ENCODE assay signal across 28 mouse cellular contexts in genomic region chr8:31444834-31445233, GRCm38 (mm10).
DNase-seq lines count a peak whose midpoint lies in the region; ATAC-seq and TF ChIP-seq lines count a peak whose summit lies in the region.
"Had no signal": no experiment of that assay in that cellular context is flagged by ENCODE, and none has a peak within 500 bp of the region (broad histone marks: within the 10 kb centered on the region; RNA-seq: fewer than 3 reads in every experiment).

No protein-coding gene starts in this region.

- TF ChIP-seq POLR2A in liver, adult 2 months (IDR thresholded peaks at IDR 0.05; ENCODE audit: extremely low read depth, insufficient read depth, low read length), result no peak

- no peak for TF ChIP-seq CTCF in liver, adult 2 months (IDR thresholded peaks at IDR 0.05; ENCODE audit: low read depth, low read length)
- TF ChIP-seq CTCF in midbrain, postnatal 0 days (IDR thresholded peaks at IDR 0.05), result no peak

- no peaks in the 10 kb centered on the region for H3K27me3 ChIP-seq in liver, adult 2 months (ENCODE audit: control insufficient read depth, insufficient read depth, low read length)
- no peaks in the 10 kb centered on the region for H3K27me3 ChIP-seq in midbrain, embryonic 15.5 days (replicated peaks)
- no peaks in the 10 kb centered on the region for H3K27me3 ChIP-seq in midbrain, postnatal 0 days (ENCODE audit: insufficient read depth, low read length)
- no peaks in the 10 kb centered on the region for H3K27me3 ChIP-seq in stomach, embryonic 16.5 days (ENCODE audit: control insufficient read depth, insufficient read depth, low read length)
- H3K27me3 ChIP-seq: embryonic facial prominence, embryonic 15.5 days; neural tube, embryonic 13.5 days had no signal

- no peak overlapping the region for H3K4me2 ChIP-seq in midbrain, embryonic 15.5 days
- no peak overlapping the region for H3K4me2 ChIP-seq in midbrain, postnatal 0 days (ENCODE audit: low read depth, low read length, poor library complexity, severe bottlenecking)
- no peak overlapping the region for H3K4me2 ChIP-seq in stomach, embryonic 16.5 days (ENCODE audit: low read depth, low read length)
- H3K4me2 ChIP-seq: embryonic facial prominence, embryonic 15.5 days; hindbrain, embryonic 14.5 days; liver, embryonic 11.5 days; neural tube, embryonic 13.5 days had no signal

- H3K4me3 ChIP-seq in liver, adult 2 months (ENCODE audit: insufficient read depth, low read depth, low read length), result no peak overlapping the region
- H3K4me3 ChIP-seq in midbrain, embryonic 15.5 days, result no peak overlapping the region
- no peak overlapping the region for H3K4me3 ChIP-seq in midbrain, postnatal 0 days (ENCODE audit: low read depth, low read length)
- H3K4me3 ChIP-seq in stomach, embryonic 16.5 days (replicated peaks; ENCODE audit: low read length), result no peak overlapping the region
- H3K4me3 ChIP-seq: embryonic facial prominence, embryonic 15.5 days; heart, embryonic 10.5 days; limb, embryonic 10.5 days; myocyte; neural tube, embryonic 13.5 days had no signal

- DNase-seq in embryo, embryonic 10 days (ENCODE audit: low spot score), result peak; percentile 8
- DNase-seq in embryo, embryonic 11 days, result no peak
- DNase-seq in liver, adult 2 months (ENCODE audit: extremely low read depth, low read depth, low spot score), result peak; percentile 1
- no peak for DNase-seq in liver
- no peak for DNase-seq in midbrain, postnatal 0 days (ENCODE audit: low spot score)
- no peak for DNase-seq in adrenal gland, postnatal 14 days
- DNase-seq: adrenal gland, postnatal 36 days; cerebellum, adult 11 months; cerebellum, adult 9-11 months; gastrocnemius, postnatal 10 days; heart, postnatal 4 days; kidney, adult 18-20 months; layer of hippocampus, adult 9-11 months; lung, adult 2 months; retina, postnatal 1 day; right cerebral cortex, postnatal 4 days; thymus, postnatal 14 days had no signal

- H3K36me3 ChIP-seq in liver, adult 2 months (ENCODE audit: control insufficient read depth, insufficient read depth, low read length), result no peaks in the 10 kb centered on the region
- no peaks in the 10 kb centered on the region for H3K36me3 ChIP-seq in midbrain, embryonic 15.5 days (replicated peaks)
- no peaks in the 10 kb centered on the region for H3K36me3 ChIP-seq in midbrain, postnatal 0 days (ENCODE audit: insufficient read depth, low read length)
- H3K36me3 ChIP-seq in stomach, embryonic 16.5 days (ENCODE audit: control insufficient read depth, insufficient read depth, low read length), result no peaks in the 10 kb centered on the region
- H3K36me3 ChIP-seq: embryonic facial prominence, embryonic 15.5 days; heart, embryonic 10.5 days; limb, embryonic 10.5 days; neural tube, embryonic 13.5 days had no signal

- no peaks in the 10 kb centered on the region for H3K9me3 ChIP-seq in midbrain, embryonic 15.5 days
- H3K9me3 ChIP-seq in midbrain, postnatal 0 days (ENCODE audit: low read length), result no peaks in the 10 kb centered on the region
- no peaks in the 10 kb centered on the region for H3K9me3 ChIP-seq in stomach, embryonic 16.5 days (replicated peaks; ENCODE audit: control insufficient read depth, low read length)
- H3K9me3 ChIP-seq: embryonic facial prominence, embryonic 15.5 days; heart, embryonic 10.5 days; limb, embryonic 10.5 days; neural tube, embryonic 13.5 days had no signal

- no peaks in the 10 kb centered on the region for H3K79me2 ChIP-seq in liver, adult 2 months (ENCODE audit: control insufficient read depth, insufficient read depth, low read length)

- H3K27ac ChIP-seq in liver, adult 2 months (replicated peaks; ENCODE audit: insufficient read depth, low read depth, low read length), result no peak overlapping the region
- H3K27ac ChIP-seq in midbrain, embryonic 15.5 days, result no peak overlapping the region
- no peak overlapping the region for H3K27ac ChIP-seq in midbrain, postnatal 0 days (ENCODE audit: low read depth, low read length)
- H3K27ac ChIP-seq in stomach, embryonic 16.5 days (ENCODE audit: low read length), result no peak overlapping the region
- H3K27ac ChIP-seq: embryonic facial prominence, embryonic 15.5 days; heart, embryonic 10.5 days; hindbrain, embryonic 14.5 days; limb, embryonic 10.5 days; macrophage; neural tube, embryonic 13.5 days had no signal

- H3K9ac ChIP-seq in liver, adult 2 months (ENCODE audit: low read depth, low read length), result no peak overlapping the region
- no peak overlapping the region for H3K9ac ChIP-seq in midbrain, embryonic 15.5 days
- H3K9ac ChIP-seq in midbrain, postnatal 0 days (replicated peaks; ENCODE audit: low read length, poor library complexity, severe bottlenecking), result no peak overlapping the region
- H3K9ac ChIP-seq in stomach, embryonic 16.5 days (ENCODE audit: low read length), result no peak overlapping the region
- H3K9ac ChIP-seq: embryonic facial prominence, embryonic 15.5 days; hindbrain, embryonic 14.5 days; neural tube, embryonic 13.5 days had no signal

- ATAC-seq in midbrain, embryonic 15.5 days (replicated peaks), result peak; percentile 75; the same call in 1 of the 2 replicates
- no peak for ATAC-seq in midbrain, postnatal 0 days (ENCODE audit: low FRiP score)
- ATAC-seq in stomach, embryonic 16.5 days (ENCODE audit: insufficient read depth, low FRiP score), result peak; percentile 93
- ATAC-seq: inflammation-experienced regulatory T-cells, adult 6 months had no signal

- 61% methylated on average over 1 of the region's 1 CpGs for WGBS in liver, adult 2 months
- WGBS in midbrain, embryonic 15.5 days, result 3% methylated on average over 1 of the region's 1 CpGs
- 24% methylated on average over 1 of the region's 1 CpGs for WGBS in midbrain, postnatal 0 days
- WGBS in stomach, embryonic 16.5 days, result 24% methylated on average over 1 of the region's 1 CpGs

- H3K4me1 ChIP-seq in liver, adult 2 months (ENCODE audit: control insufficient read depth, insufficient read depth, low read length), result no peaks in the 10 kb centered on the region
- no peaks in the 10 kb centered on the region for H3K4me1 ChIP-seq in midbrain, embryonic 15.5 days
- no peaks in the 10 kb centered on the region for H3K4me1 ChIP-seq in midbrain, postnatal 0 days (ENCODE audit: insufficient read depth, low read length)
- 0 out of 2 replicates have a peak, but pooled peaks cover 2% of the 10 kb centered on the region for H3K4me1 ChIP-seq in stomach, embryonic 16.5 days (ENCODE audit: control insufficient read depth, insufficient read depth, low read length)
- H3K4me1 ChIP-seq: embryonic facial prominence, embryonic 15.5 days; heart, embryonic 10.5 days; limb, embryonic 10.5 days; neural tube, embryonic 13.5 days had no signal

Comparison
In these comparisons a context has a peak if more than half of its experiments do, and no peak if none do; other contexts are left out.
1. DNase-seq: peak in embryo, embryonic 10 days (single experiment) and liver, adult 2 months (single experiment); none in embryo, embryonic 11 days (single experiment), liver (single experiment), midbrain, postnatal 0 days (single experiment) and adrenal gland, postnatal 14 days (single experiment).